Mouse (Mus musculus) G1E (cell line): Measurements from ENCODE around the gene Ppara. TPM values are rescaled to one million over a fixed set of nuclear protein-coding genes. Genes with fewer than 3 reads are reported as not detected.

Experiments used
- ATAC-seq: 2 replicates; pipeline ENCODE4 v1.8.0; 2016; ENCODE audit warnings: mild to moderate bottlenecking; ENCODE audit not compliant: insufficient number of reproducible peaks, poor library complexity, low FRiP score, severe bottlenecking; ENCODE audit errors: extremely low read depth
- DNase-seq: peaks from one replicate; pipeline ENCODE4 v3.0.0; 2012; ENCODE audit warnings: low spot score
- H3K27me3 ChIP-seq: 2 replicates; pipeline ENCODE4 v1.6.1; 2012; ENCODE audit warnings: mild to moderate bottlenecking, low read length, inconsistent platforms; ENCODE audit not compliant: insufficient read depth
- H3K36me3 ChIP-seq: replicated peaks from 2 replicates; pipeline ENCODE3; 2012; ENCODE audit warnings: mild to moderate bottlenecking, inconsistent platforms
- H3K4me1 ChIP-seq: 2 replicates; pipeline ENCODE4 v1.6.1; 2012; ENCODE audit warnings: low read depth, low read length, inconsistent platforms, mixed read lengths; ENCODE audit not compliant: insufficient read depth
- H3K4me3 ChIP-seq: 2 replicates; pipeline ENCODE4 v1.5.1; 2012; ENCODE audit warnings: low read depth, mild to moderate bottlenecking, inconsistent platforms, low read length, moderate library complexity, mixed read lengths
- H3K9me3 ChIP-seq: replicated peaks from 2 replicates; pipeline ENCODE4 v1.6.1; 2012; ENCODE audit warnings: inconsistent platforms
- CTCF ChIP-seq: IDR thresholded peaks from 2 replicates; pipeline ENCODE4 v1.5.1; 2012; ENCODE audit warnings: low read depth, low read length, inconsistent platforms, mixed read lengths
- GATA1 ChIP-seq: IDR thresholded peaks from 2 replicates; pipeline ENCODE4 v1.6.1; 2012; ENCODE audit warnings: borderline replicate concordance, low read length, inconsistent platforms, mixed read lengths
- GATA2 ChIP-seq: IDR thresholded peaks from 2 replicates; pipeline ENCODE4 v1.6.1; 2012; ENCODE audit warnings: low read depth, low read length, inconsistent platforms, borderline replicate concordance
- POLR2AphosphoS5 ChIP-seq: IDR thresholded peaks from 2 replicates; pipeline ENCODE4 v1.6.1; 2012; ENCODE audit warnings: low read depth, low read length, inconsistent platforms; ENCODE audit not compliant: insufficient replicate concordance
- TAL1 ChIP-seq: conservative IDR thresholded peaks from 2 replicates; pipeline ENCODE4 v1.6.1; 2012; ENCODE audit warnings: low read depth, low read length, inconsistent platforms, mixed read lengths
- polyA plus RNA-seq: library from polyadenylated mRNA; stranded (reverse); fragments of >175 nt; gene quantifications from 2 replicates; pipeline ENCODE4 v1.2.3, GENCODE M21; 2012
- total RNA-seq, 2 experiments: library from RNA; stranded (forward) in 1 of 2; stranded (reverse) in 1 of 2; fragments of 200-1000 nt in 1 of 2; fragments of >200 nt in 1 of 2; fragmentation: Nextera tagmentation in 1 of 2; gene quantifications; 2 replicates each; pipeline ENCODE4 v1.2.3; 2014 to 2017

Ppara gene
- total and polyA plus RNA-seq, 3 experiments: 0.11 TPM; not detected in 2

DNA sequence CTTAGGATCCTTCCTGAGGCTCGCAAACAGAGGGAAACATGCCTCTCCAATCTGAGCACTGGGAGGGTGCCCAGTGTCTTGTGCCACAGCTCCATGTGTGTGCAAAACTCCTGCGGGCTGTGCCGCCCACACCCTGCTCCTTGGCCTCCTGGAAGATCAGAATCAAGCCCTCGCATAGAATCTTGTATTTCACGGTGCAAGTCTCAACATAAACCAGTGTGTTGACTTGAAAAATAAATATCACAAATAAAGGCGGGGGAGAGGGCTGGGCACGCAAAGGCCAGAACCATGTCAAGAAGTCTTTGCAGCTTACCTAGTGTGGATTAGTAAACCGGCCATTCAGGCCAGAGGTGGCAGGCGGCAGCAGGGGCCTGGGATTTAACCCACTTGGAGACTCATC is 5.5 kb upstream of the Ppara start:
- no peak for TF ChIP-seq TAL1
- TF ChIP-seq CTCF: no peak
- no peak for TF ChIP-seq GATA2
- TF ChIP-seq POLR2AphosphoS5: no peak
- TF ChIP-seq GATA1: no peak
- peaks cover 13% of the 10 kb centered on the region; the same call in 1 of the 2 replicates for H3K27me3 ChIP-seq
- H3K9me3 ChIP-seq: no peaks in the 10 kb centered on the region
- ATAC-seq (no peak), DNase-seq (no peak)
- H3K36me3 ChIP-seq: no peaks in the 10 kb centered on the region
- no peaks in the 10 kb centered on the region for H3K4me1 ChIP-seq
- H3K4me3 ChIP-seq: no peak overlapping the region

DNA sequence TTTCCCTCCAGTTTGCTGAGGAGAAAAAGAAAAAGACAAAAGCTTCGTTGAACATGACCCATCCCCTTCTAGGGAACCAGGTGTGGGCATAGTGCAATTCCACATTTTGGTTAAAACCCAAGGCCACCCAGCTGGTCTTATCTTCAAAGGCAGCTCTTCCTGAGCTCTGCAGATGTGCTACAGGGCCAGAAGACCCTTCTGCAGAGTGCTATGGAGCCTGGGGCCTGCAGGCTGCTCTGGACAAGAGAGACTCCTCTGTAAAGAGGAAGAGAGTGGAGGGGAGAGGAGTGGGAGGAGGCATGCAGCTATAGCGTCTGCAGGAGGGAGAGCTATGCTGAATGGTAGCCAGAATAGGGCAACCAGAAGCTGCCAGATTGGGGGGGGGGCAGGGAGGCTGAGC is 4.8 kb upstream of the Ppara start:
- H3K4me1 ChIP-seq: peaks cover 3% of the 10 kb centered on the region; the same call in 1 of the 2 replicates
- ATAC-seq: no peak
- peaks cover 8% of the 10 kb centered on the region; the same call in 1 of the 2 replicates for H3K27me3 ChIP-seq
- no peaks in the 10 kb centered on the region for H3K9me3 ChIP-seq
- no peak for DNase-seq
- no peak overlapping the region for H3K4me3 ChIP-seq
- no peaks in the 10 kb centered on the region for H3K36me3 ChIP-seq
- no peak for TF ChIP-seq CTCF
- TF ChIP-seq POLR2AphosphoS5: no peak
- TF ChIP-seq TAL1: no peak
- TF ChIP-seq GATA1: no peak
- no peak for TF ChIP-seq GATA2

DNA sequence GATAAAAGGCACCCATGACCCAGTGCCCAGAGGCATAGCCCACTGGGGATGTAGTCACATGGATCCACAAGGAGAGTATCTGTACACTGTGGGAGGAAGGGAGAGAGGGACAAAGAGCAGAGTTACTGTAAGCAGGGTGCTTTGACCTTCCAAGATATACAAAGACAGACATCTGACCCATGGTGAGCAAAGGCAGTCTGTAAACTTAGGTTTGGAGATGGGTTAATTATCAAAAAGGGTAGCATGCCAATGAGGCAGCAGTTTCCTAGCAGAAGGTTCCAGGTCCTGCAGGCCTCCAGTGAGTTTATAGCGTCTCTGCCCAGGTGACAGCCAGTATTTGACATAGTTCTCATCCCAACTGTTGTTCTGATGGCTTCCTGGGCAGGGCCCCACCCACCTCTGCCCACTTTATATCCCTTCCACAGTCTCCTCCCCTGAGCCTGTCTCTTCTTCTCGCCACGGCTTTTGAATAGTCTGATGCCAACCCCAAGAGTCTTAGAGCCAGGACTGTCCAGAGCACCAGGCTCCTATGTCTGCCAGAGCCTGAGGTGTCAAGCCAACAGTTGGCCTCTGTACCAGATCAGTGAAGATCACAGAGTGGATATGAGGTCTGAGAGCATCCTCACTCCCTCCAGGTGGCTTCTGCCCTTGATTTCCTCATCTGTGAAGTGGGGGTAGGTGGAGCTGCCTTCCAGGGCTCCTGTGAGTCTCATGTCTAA is 2.7 kb upstream of the Ppara start:
- no peak for DNase-seq
- peaks cover 17% of the 10 kb centered on the region; the same call in 1 of the 2 replicates for H3K27me3 ChIP-seq
- TF ChIP-seq GATA2 (no peak), CTCF (no peak), POLR2AphosphoS5 (no peak), GATA1 (no peak), TAL1 (no peak)
- ATAC-seq: no peak
- H3K9me3 ChIP-seq: no peaks in the 10 kb centered on the region
- peaks cover 12% of the 10 kb centered on the region; the same call in 1 of the 2 replicates for H3K4me1 ChIP-seq
- no peak overlapping the region for H3K4me3 ChIP-seq
- H3K36me3 ChIP-seq: no peaks in the 10 kb centered on the region

DNA sequence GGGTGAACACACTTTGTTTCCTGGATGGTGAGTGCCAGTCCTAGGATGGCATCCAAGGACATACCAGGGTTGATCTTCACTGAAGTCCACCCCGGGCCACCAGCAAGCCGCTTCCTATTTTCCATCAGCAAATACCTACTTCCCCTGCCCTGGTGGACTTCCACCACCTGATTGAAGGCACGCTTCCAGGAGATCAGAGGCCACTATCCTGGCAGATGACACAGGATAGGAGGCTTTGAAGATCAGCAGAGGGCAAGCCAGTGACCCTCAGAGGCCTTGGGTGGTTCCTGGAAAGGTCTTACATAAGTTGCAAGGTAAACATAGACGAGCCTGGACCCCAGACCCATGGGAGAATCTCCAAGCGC is 2.2 kb upstream of the Ppara start:
- no peaks in the 10 kb centered on the region for H3K36me3 ChIP-seq
- ATAC-seq (no peak), DNase-seq (no peak)
- H3K4me1 ChIP-seq: peaks cover 12% of the 10 kb centered on the region; the same call in 1 of the 2 replicates
- no peak overlapping the region for H3K4me3 ChIP-seq
- H3K27me3 ChIP-seq: peaks cover 17% of the 10 kb centered on the region; the same call in 1 of the 2 replicates
- TF ChIP-seq GATA2: no peak
- TF ChIP-seq GATA1: no peak
- TF ChIP-seq POLR2AphosphoS5: no peak
- TF ChIP-seq TAL1: no peak
- no peak for TF ChIP-seq CTCF
- no peaks in the 10 kb centered on the region for H3K9me3 ChIP-seq

DNA sequence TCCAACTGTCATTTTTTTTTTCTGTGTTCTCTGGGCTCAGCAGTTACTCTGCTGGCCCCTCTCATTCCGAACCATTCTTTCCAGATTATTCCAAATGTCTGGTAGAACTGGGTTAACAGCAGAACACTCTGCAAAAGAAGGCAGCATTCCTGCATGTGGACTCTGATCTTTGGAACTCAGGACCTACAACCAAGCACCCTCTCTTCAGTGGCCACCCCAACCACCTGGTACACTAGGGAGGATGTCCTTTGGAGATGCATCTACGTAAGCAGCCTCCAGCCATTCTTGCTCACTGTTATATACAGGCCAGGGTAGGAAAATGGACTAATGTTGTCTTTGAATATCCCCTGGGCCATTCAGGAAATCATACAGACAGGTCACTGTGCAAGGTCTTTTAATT is 1.1 kb upstream of the Ppara start:
- peaks cover 12% of the 10 kb centered on the region; the same call in 1 of the 2 replicates for H3K4me1 ChIP-seq
- no peak for ATAC-seq

DNA sequence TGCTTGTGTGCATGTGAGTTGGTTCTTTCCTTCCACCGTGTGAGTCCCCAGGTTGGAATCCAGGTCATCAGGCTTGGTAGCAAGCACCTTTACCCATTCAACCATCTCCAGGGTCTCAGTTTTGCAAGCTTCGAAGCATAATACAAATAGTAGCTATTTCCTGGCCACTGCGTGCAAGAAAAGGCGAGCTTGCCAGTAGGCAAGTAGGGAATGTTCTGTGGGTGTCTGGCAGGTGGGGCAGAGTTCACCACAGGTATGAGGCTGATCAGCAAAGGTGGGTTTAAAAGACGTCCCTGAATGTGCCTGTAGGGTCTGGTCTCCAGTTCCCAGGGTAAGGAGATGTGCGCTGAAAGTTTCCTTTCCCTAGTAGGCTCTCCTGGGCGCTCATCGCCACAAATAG is 635 bp upstream of the Ppara start:
- Histone ChIP-seq H3K4me1 (peaks cover 12% of the 10 kb centered on the region; the same call in 1 of the 2 replicates), H3K27me3 (peaks cover 13% of the 10 kb centered on the region; the same call in 1 of the 2 replicates), H3K36me3 (no peaks in the 10 kb centered on the region), H3K4me3 (no peak overlapping the region), H3K9me3 (no peaks in the 10 kb centered on the region)
- ATAC-seq: no peak
- TF ChIP-seq GATA2 (no peak), POLR2AphosphoS5 (no peak), GATA1 (no peak), CTCF (no peak), TAL1 (no peak)
- no peak for DNase-seq

More for the DNA sequence above, 1.1 kb upstream of the Ppara start:
- Histone ChIP-seq H3K4me3 (no peak overlapping the region), H3K27me3 (peaks cover 13% of the 10 kb centered on the region; the same call in 1 of the 2 replicates), H3K36me3 (no peaks in the 10 kb centered on the region), H3K9me3 (no peaks in the 10 kb centered on the region)
- no peak for DNase-seq
- TF ChIP-seq POLR2AphosphoS5 (no peak), CTCF (no peak), GATA2 (no peak), GATA1 (no peak), TAL1 (no peak)
